Mouse (Mus musculus): ENCODE data around the gene Lrrc4. TPM values are rescaled to one million over a fixed set of nuclear protein-coding genes. Genes with fewer than 3 reads are reported as not detected.

Gene Lrrc4
- polyA plus RNA-seq, 1 experiment: 2.3 TPM

DNA sequence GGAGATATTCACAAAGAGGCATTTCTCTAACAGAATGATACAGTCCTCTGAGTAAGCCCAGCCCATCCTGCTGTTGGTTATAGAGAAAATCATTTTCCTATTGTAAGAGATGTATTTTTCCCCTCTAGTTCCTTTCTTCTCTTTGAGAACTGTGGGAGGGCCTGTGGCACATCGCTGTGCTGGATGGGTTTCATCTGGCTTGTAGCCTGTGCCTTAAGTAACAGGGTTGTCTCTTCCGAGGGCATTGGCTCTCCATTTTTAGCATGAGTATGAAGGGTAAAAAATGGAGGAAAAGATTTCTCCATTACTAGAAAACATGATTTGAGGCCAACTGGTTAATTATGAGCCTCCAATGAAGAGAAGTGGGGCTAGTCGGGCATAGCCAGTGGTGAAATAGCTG lies 216.1 kb downstream of the Lrrc4 start:
- no peak for DNase-seq (ENCODE audit: low read depth)

DNA sequence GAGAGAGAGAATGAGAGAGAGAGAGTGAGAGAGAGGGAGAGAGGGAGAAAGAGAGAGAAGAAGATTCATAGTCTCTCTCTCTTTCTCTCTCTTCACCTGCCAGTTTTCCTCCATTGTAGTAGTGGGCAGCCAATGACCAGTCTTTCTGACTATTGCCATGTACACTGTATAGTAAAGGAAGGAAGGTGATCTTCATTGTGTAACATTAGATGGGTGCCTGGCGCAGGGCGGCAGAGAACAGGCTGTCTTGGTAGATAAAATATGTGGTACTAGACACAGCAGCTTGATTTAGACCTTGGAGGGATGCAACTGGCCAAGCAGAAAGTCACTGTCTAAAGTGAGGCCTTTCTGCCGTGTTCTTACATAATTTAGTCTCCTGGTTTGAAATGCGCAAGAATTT lies 216.7 kb downstream of the Lrrc4 start:
- DNase-seq (ENCODE audit: low read depth): no peak

DNA sequence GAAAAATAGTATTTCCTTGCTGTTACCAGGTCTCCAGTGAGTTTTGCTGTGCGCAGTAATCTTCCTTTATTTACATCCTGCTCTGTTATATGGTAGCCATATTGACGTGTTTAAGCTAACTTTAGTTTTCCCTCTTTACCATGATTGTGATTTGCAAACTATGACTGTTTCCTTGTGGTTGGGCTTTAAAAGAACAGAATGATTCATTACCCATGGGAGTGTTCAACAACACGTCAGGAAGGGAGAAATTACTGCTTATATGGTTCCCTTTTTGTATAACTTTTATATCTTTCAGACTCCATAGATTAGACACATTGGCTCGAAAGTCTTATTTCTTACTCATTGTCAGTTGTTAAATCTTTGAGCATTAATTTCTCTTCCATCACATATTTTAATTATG lies 218.1 kb downstream of the Lrrc4 start:
- no peak for DNase-seq (ENCODE audit: low read depth)

Other genes starting within 250 kb of the Lrrc4 start
- 112 and 748 TPM in 2 replicates for gene Lep, start 228.5 kb upstream of the Lrrc4 start, polyA plus RNA-seq (2012; rRNA removed)

Data from gonadal fat pad, adult 2 months (tissue).